Mouse (Mus musculus) neural tube, embryonic 11.5 days (tissue): ENCODE measurements around the gene Dusp1. TPM values are rescaled to one million over a fixed set of nuclear protein-coding genes. Genes with fewer than 3 reads are reported as not detected.
A peak's percentile ranks its signal among the peaks of the same experiment; 100 is the strongest.

Experiments
- ATAC-seq: fragments of 200-750 bp; cut with Nextera tagmentation; 2 replicates; pipeline ENCODE4 v1.8.0; 2017; ENCODE audit warnings: moderate number of reproducible peaks, mild to moderate bottlenecking, moderate TSS enrichment, moderate library complexity; ENCODE audit not compliant: insufficient read depth, low FRiP score, low TSS enrichment
- DNase-seq: peaks from one replicate; pipeline ENCODE4 v3.0.0-alpha.2; 2015; ENCODE audit warnings: low spot score
- H3K27ac ChIP-seq: fragments of 300-500 bp; sonication (generic); 2 replicates; pipeline ENCODE4 v1.5.1; 2014; ENCODE audit warnings: low read depth, mild to moderate bottlenecking, low read length
- H3K27me3 ChIP-seq: fragments of 300-500 bp; sonication (generic); 2 replicates; pipeline ENCODE4 v1.6.1; 2014; ENCODE audit warnings: mild to moderate bottlenecking, low read length, mixed read lengths; ENCODE audit not compliant: control insufficient read depth, insufficient read depth
- H3K36me3 ChIP-seq: fragments of 300-500 bp; sonication (generic); 2 replicates; pipeline ENCODE4 v1.6.1; 2014; ENCODE audit warnings: mild to moderate bottlenecking, low read length, moderate library complexity, mixed read lengths; ENCODE audit not compliant: control insufficient read depth, insufficient read depth
- H3K4me1 ChIP-seq: fragments of 300-500 bp; sonication (generic); 2 replicates; pipeline ENCODE4 v1.6.1; 2014; ENCODE audit warnings: low read length, mixed read lengths; ENCODE audit not compliant: control insufficient read depth, insufficient read depth
- H3K4me2 ChIP-seq: fragments of 300-500 bp; sonication (generic); 2 replicates; pipeline ENCODE4 v1.6.1; 2014; ENCODE audit warnings: low read depth, mild to moderate bottlenecking, moderate library complexity
- H3K4me3 ChIP-seq: fragments of 300-500 bp; sonication (generic); 2 replicates; pipeline ENCODE4 v1.5.1; 2014; ENCODE audit warnings: low read depth, low read length
- H3K9ac ChIP-seq: fragments of 300-500 bp; sonication (generic); 2 replicates; pipeline ENCODE4 v1.6.1; 2014; ENCODE audit warnings: mild to moderate bottlenecking, low read length
- H3K9me3 ChIP-seq: fragments of 300-500 bp; sonication (generic); 2 replicates; pipeline ENCODE4 v1.6.1; 2016; ENCODE audit warnings: low read length; ENCODE audit not compliant: control insufficient read depth
- WGBS: fragments of 180-500 bp; shearing (Covaris S2); extraction: QIAGEN DNeasy Blood & Tissue Kit; methylation state at CpG from one replicate; pipeline ENCODE4 v1.1.7; 2014; 5-methylcytosine and 5-hydroxymethylcytosine counted together
- polyA plus RNA-seq: library from polyadenylated mRNA; unstranded; fragments of >200 nt; fragmentation: Nextera tagmentation; extraction: Ambion mirVana; gene quantifications from 2 replicates; pipeline ENCODE4 v1.2.1, GENCODE M21; 2014

The Dusp1 gene
- 32.9 and 34.0 TPM in 2 replicates for polyA plus RNA-seq

DNA sequence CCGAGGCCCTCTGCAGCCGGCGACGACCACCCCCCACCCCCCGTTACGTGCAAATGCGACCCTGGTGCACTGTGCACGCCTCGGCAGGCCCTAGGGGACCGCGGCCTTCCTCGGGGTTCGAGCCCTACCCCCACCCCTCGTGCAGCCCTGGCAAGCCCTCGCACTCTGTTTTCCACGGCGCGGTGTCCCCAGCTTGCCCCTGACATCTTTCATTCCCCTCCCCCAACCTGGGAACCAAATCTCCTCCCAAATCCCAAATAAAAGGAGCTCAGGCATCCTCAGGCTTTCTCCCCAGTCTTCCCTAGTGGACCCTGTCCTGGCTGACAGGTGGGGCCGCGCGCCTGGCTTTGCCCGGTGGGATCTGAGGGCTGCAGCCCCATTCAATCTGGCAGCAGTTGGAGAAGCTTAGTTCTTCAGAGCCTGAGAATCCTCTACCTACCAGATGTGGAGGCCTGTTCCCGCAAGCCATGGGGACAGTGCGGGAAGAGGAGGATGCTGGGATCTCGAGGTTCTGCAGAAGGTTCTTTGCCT lies at the start of gene Dusp1:
Gene Dusp1, minus strand, starts transcription at position 478 of the 531 bp plus-strand sequence.
- Histone ChIP-seq H3K36me3 (0 out of 2 replicates have a peak, but pooled peaks cover 2% of the 10 kb centered on the region), H3K4me3 (peak within 1 kb of the TSS; percentile 67), H3K27ac (peak within 1 kb of the TSS; percentile 65; the same call in 1 of the 2 replicates), H3K27me3 (no peaks in the 10 kb centered on the region), H3K4me1 (peaks cover 11% of the 10 kb centered on the region), H3K9ac (peak within 1 kb of the TSS; percentile 87), H3K9me3 (no peaks in the 10 kb centered on the region), H3K4me2 (peak within 1 kb of the TSS; percentile 95)
- DNase-seq (peak; percentile 24), ATAC-seq (peak; percentile 81)
- WGBS: 1% methylated on average over 24 of the region's 25 CpGs

DNA sequence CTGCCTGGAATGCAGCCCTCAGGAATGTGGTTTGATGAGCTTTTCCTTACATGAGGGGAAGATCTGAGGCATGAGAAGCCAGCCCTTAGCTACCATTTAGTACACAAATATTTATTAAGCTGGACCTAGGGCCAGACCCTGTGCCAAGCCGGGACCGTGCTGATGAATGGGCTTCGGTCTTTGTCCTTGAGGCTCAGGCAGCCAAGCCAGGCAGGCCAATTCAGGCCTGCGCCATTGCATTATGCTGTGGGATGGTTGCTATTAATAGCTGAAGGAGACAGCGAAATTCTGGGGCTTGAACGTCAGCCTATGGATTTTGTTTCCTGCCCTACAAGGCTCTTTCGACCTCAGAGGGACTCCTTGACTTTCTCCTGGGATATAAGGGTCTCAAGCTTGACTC lies 49.4 kb upstream of the Dusp1 start:
- no peaks in the 10 kb centered on the region for H3K4me1 ChIP-seq
- WGBS: 85% methylated on average over 7 of the region's 7 CpGs
- no peak overlapping the region for H3K9ac ChIP-seq
- DNase-seq: no peak
- no peak overlapping the region for H3K4me3 ChIP-seq
- H3K9me3 ChIP-seq: no peaks in the 10 kb centered on the region
- peaks cover 6% of the 10 kb centered on the region for H3K36me3 ChIP-seq
- no peaks in the 10 kb centered on the region for H3K27me3 ChIP-seq
- no peak overlapping the region for H3K27ac ChIP-seq
- ATAC-seq: no peak
- no peak overlapping the region for H3K4me2 ChIP-seq

DNA sequence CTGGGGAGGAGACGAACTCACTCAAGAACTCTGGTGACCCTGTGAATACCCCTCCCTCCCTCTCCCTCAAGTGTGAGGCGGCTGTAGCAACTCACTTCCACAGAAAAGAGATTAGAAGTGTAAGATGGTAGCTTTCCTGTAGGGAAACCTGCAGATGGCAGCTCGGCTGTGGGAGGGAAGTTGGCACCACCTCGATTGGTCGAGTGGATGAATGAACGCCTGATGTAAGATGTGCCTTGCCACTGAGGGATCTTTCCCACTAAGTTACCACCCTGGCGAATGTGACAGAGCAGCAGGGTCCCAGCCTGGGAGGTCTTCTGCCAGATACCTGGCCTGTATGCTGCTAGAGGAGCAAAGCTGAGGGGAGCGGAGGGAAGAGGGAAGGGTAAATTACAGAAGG lies 47.9 kb upstream of the Dusp1 start:
- ATAC-seq (no peak), DNase-seq (no peak)
- 89% methylated on average over 8 of the region's 8 CpGs for WGBS

DNA sequence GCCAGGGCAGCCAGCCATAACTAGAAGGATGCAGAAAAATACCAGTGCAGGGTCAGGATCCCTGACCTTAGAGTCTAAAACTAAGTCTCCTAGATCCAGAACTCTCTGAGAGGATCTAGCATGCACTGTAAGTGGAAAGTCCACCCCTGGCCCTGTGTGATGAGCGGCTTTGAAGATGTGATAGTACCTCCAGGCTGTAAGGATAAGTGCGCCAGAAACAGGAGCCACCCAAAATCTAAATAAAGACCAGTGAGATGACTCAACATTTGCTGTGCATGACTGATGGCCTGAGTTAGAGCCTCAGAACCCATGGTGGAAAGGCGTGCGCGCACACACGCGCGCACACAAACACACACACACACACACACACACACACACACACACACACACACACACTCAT lies 46.9 kb upstream of the Dusp1 start:
- no peak overlapping the region for H3K9ac ChIP-seq
- H3K36me3 ChIP-seq: peaks cover 3% of the 10 kb centered on the region
- no peak overlapping the region for H3K27ac ChIP-seq
- H3K9me3 ChIP-seq: no peaks in the 10 kb centered on the region
- ATAC-seq: no peak
- WGBS: 98% methylated on average over 5 of the region's 8 CpGs
- H3K27me3 ChIP-seq: no peaks in the 10 kb centered on the region
- no peak overlapping the region for H3K4me3 ChIP-seq
- no peak overlapping the region for H3K4me2 ChIP-seq
- H3K4me1 ChIP-seq: no peaks in the 10 kb centered on the region
- no peak for DNase-seq

More for the DNA sequence above, 47.9 kb upstream of the Dusp1 start:
- Histone ChIP-seq H3K36me3 (peaks cover 3% of the 10 kb centered on the region), H3K9me3 (no peaks in the 10 kb centered on the region), H3K27ac (no peak overlapping the region), H3K4me3 (no peak overlapping the region), H3K27me3 (no peaks in the 10 kb centered on the region), H3K4me1 (no peaks in the 10 kb centered on the region), H3K4me2 (no peak overlapping the region), H3K9ac (no peak overlapping the region)

DNA sequence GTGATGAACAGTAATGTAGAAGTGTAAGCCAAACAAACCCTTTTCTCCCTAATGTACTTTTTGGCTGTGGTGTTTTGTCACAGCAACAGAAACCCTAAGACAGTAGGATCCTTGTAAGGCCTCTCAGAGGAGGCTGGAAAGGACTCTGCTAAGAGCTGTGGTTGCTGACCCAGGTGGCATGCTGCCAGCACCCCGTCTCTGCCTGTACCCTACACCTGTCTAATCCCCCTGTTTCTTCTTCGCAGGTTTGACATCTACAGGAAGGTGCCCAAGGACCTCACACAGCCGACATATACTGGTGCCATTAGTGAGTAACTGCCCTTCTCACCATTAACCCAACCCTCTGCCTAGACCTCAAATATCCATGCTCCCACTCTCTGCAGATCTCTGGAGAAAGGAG lies 46.4 kb upstream of the Dusp1 start:
- no peak overlapping the region for H3K27ac ChIP-seq
- H3K4me3 ChIP-seq: no peak overlapping the region
- no peaks in the 10 kb centered on the region for H3K4me1 ChIP-seq
- no peak for ATAC-seq
- H3K9ac ChIP-seq: no peak overlapping the region
- no peak overlapping the region for H3K4me2 ChIP-seq
- no peaks in the 10 kb centered on the region for H3K27me3 ChIP-seq
- H3K36me3 ChIP-seq: peaks cover 3% of the 10 kb centered on the region
- no peaks in the 10 kb centered on the region for H3K9me3 ChIP-seq
- no peak for DNase-seq
- WGBS: 90% methylated on average over 3 of the region's 3 CpGs

DNA sequence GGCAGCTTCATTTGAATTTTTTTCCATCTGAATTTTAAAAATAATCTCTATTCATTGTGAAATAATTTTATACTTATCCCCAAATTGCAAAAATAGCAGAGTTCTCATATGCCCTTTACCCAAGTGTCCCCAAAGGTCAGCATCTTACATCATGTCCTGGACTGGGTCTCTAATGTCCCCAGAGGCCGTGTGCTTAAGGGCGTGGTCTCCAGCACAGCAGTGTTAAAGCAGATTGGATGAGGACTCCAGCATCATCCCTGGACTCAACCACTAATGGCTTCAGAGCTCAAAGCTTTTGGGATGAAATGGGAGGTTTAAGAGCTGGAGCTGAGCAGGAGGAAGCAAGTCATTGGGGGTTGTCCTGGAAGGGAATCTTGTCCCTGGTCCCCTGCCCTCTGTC lies 44.6 kb upstream of the Dusp1 start:
- ATAC-seq (no peak), DNase-seq (no peak)
- Histone ChIP-seq H3K9ac (no peak overlapping the region), H3K36me3 (peaks cover 3% of the 10 kb centered on the region), H3K27ac (no peak overlapping the region), H3K9me3 (no peaks in the 10 kb centered on the region), H3K4me3 (no peak overlapping the region), H3K4me1 (peaks cover 8% of the 10 kb centered on the region; the same call in 1 of the 2 replicates), H3K27me3 (no peaks in the 10 kb centered on the region), H3K4me2 (no peak overlapping the region)
- WGBS: 83% methylated on average over 2 of the region's 2 CpGs

DNA sequence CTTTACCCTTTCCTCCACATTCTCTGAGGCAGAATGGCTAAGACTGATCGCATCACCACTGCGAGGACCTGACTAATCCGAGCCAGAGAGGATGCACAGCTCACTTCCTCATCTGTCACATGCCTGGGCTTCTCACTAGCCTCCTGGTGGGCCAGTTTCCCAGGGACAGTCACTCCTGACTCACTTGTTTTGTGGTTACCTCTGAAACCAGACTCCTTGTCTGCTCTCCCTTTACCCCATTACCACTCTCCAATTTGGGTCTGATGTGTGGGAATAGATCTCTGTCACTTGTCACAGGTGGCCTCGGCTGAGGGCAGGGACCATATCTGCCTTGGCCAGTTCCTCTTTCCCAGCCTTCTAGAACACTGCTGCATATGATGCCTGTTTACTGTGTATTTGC lies 43.7 kb upstream of the Dusp1 start:
- no peaks in the 10 kb centered on the region for H3K27me3 ChIP-seq
- peaks cover 9% of the 10 kb centered on the region; the same call in 1 of the 2 replicates for H3K4me1 ChIP-seq
- ATAC-seq (no peak), DNase-seq (no peak)
- no peak overlapping the region for H3K4me3 ChIP-seq
- peaks cover 3% of the 10 kb centered on the region for H3K36me3 ChIP-seq
- H3K9me3 ChIP-seq: no peaks in the 10 kb centered on the region
- 93% methylated on average over 4 of the region's 4 CpGs for WGBS
- H3K9ac ChIP-seq: no peak overlapping the region
- H3K27ac ChIP-seq: no peak overlapping the region
- no peak overlapping the region for H3K4me2 ChIP-seq

DNA sequence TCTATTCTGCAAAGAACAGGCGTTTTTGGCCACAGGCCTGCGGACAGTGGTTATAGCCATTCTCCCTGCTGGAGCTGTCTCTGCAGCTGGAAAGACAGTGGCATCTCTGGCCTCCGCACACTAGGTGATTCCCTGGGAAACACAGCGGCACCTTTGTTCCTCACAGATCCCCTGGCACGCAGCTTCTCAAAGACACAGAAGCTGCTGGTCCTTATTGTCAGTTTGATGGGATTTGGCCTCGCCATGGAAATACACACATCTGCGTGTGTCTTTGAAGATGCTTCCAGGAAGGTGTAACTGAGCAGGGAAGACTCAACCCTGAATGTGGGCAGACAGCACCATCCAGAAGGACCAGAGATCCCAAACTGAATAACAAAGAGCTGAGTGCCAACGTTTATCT lies 41.4 kb upstream of the Dusp1 start:
- no peak overlapping the region for H3K4me2 ChIP-seq
- H3K9me3 ChIP-seq: no peaks in the 10 kb centered on the region
- no peak for DNase-seq
- no peak overlapping the region for H3K27ac ChIP-seq
- H3K4me3 ChIP-seq: no peak overlapping the region
- ATAC-seq: no peak
- no peaks in the 10 kb centered on the region for H3K27me3 ChIP-seq
- peaks cover 9% of the 10 kb centered on the region; the same call in 1 of the 2 replicates for H3K4me1 ChIP-seq
- peaks cover 3% of the 10 kb centered on the region for H3K36me3 ChIP-seq
- WGBS: 84% methylated on average over 8 of the region's 8 CpGs
- no peak overlapping the region for H3K9ac ChIP-seq

DNA sequence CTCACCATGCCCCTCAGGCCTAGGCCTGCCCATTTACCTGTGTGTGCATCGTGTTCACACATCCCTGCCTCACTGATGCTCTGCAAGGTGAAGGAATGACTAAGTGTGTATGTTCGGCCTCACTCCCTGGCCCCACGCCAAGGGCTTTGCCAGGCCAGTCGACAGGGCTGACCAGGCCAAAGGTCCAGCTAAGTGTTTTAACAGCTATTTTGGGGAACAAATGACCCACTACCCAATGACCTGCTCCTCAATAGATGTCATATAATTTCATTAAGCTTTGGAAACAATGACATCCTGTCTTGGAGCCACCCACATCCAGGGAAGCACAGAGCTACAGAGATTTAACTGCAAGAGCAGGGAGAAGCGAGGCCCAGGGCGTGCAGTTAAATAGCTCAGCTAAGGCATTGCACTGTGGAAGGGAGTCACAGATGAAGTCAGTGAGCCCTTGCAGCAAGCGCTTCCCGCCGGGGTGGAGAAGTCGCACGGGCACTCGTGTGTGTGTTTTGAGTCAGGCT lies 40.5 kb upstream of the Dusp1 start:
- 66% methylated on average over 12 of the region's 12 CpGs for WGBS
- DNase-seq: no peak
- H3K4me1 ChIP-seq: peaks cover 9% of the 10 kb centered on the region; the same call in 1 of the 2 replicates
- no peak for ATAC-seq
- no peak overlapping the region for H3K9ac ChIP-seq
- H3K4me2 ChIP-seq: no peak overlapping the region
- no peaks in the 10 kb centered on the region; the same call in 1 of the 2 replicates for H3K36me3 ChIP-seq
- H3K4me3 ChIP-seq: no peak overlapping the region
- no peak overlapping the region for H3K27ac ChIP-seq
- H3K27me3 ChIP-seq: no peaks in the 10 kb centered on the region
- no peaks in the 10 kb centered on the region for H3K9me3 ChIP-seq
